15 mouse cellular contexts compared by ENCODE assay signal in the genomic region with DNA sequence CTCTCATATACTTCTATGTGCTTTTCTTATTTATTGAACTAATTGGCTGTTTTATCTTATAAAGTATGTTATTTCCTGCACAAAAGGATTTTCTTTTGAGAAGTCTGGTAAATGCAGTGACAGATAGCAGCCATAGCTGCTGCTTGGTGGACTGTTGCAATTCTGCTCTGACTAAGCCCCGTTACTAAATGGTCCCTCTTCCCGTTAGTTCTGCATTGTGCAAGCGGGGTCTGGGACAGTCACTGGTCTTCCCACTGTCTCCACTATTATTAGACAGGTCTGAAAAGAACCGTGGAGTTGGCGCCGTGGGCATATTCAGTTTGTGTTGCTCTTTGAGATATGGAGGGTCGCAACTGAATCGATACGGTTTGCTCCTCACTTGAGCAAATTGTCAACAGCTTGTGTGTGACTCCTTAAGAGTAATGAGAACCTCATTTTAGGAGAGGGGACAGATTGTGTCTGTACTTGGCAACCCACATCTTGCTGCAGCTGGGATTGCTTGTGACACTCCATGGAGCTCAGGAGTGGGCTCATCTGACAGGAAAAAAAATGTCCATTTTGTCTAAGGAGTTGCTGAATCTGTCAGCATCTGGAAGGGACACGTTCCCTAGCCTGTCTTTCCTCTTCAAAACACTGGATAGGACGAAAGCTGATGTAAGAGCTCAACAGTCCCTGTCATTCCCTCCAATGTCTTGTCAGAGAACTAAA.
DNase-seq lines count a peak whose midpoint lies in the region; ATAC-seq and TF ChIP-seq lines count a peak whose summit lies in the region.
"Had no signal": no experiment of that assay in that cellular context is flagged by ENCODE, and none has a peak within 500 bp of the region (broad histone marks: within the 10 kb centered on the region; RNA-seq: fewer than 3 reads in every experiment).

No protein-coding gene starts in this region.

- H3K4me2 ChIP-seq in embryonic facial prominence, embryonic 15.5 days (replicated peaks), result 0 out of 2 replicates have a peak overlapping the region, but pooled peaks have one; percentile 6
- H3K4me2 ChIP-seq in lung, postnatal 0 days (replicated peaks; ENCODE audit: low read depth, low read length), result 0 out of 2 replicates have a peak overlapping the region, but pooled peaks have one; percentile 19
- no peak overlapping the region for H3K4me2 ChIP-seq in hindbrain, embryonic 16.5 days (ENCODE audit: low read length)
- no peak overlapping the region for H3K4me2 ChIP-seq in heart, embryonic 11.5 days
- H3K4me2 ChIP-seq: limb, embryonic 15.5 days; neural tube, embryonic 15.5 days had no signal

- 47% methylated on average over 11 of the region's 11 CpGs for WGBS in embryonic facial prominence, embryonic 15.5 days
- WGBS in embryonic facial prominence, embryonic 10.5 days, result 78% methylated on average over 11 of the region's 11 CpGs
- WGBS in lung, adult 2 months, result 53% methylated on average over 11 of the region's 11 CpGs
- WGBS in lung, postnatal 0 days, result 55% methylated on average over 11 of the region's 11 CpGs
- WGBS in hindbrain, embryonic 16.5 days, result 68% methylated on average over 11 of the region's 11 CpGs
- WGBS in heart, embryonic 11.5 days (ENCODE audit: insufficient replicate concordance), result 71% methylated on average over 11 of the region's 11 CpGs

- no peak for DNase-seq in embryonic facial prominence, embryonic 10.5 days (ENCODE audit: low spot score)
- peak; percentile 4 to 11 for DNase-seq in lung, adult 18-20 months
- DNase-seq in lung, adult 2 months, result no peak
- DNase-seq in lung, postnatal 0 days (ENCODE audit: low spot score), result peak; percentile 85
- DNase-seq in adrenal gland, postnatal 4 days (ENCODE audit: low spot score in 2 of 2), result no peak
- DNase-seq: cerebellum, adult 9-10 months; embryo, embryonic 11 days; gastrocnemius, postnatal 36 days had no signal

- no peaks in the 10 kb centered on the region for H3K27me3 ChIP-seq in embryonic facial prominence, embryonic 15.5 days
- H3K27me3 ChIP-seq in embryonic facial prominence, embryonic 10.5 days (replicated peaks; ENCODE audit: low read depth, poor library complexity, severe bottlenecking), result no peaks in the 10 kb centered on the region
- no peaks in the 10 kb centered on the region for H3K27me3 ChIP-seq in lung, postnatal 0 days (replicated peaks; ENCODE audit: insufficient read depth, low read length)
- H3K27me3 ChIP-seq in hindbrain, embryonic 16.5 days (replicated peaks; ENCODE audit: control insufficient read depth, insufficient read depth, low read length), result no peaks in the 10 kb centered on the region
- H3K27me3 ChIP-seq in heart, embryonic 11.5 days (ENCODE audit: control insufficient read depth, insufficient read depth, low read length), result no peaks in the 10 kb centered on the region
- H3K27me3 ChIP-seq: limb, embryonic 15.5 days; neural tube, embryonic 15.5 days had no signal

- H3K4me3 ChIP-seq in embryonic facial prominence, embryonic 15.5 days (replicated peaks), result no peak overlapping the region
- no peak overlapping the region for H3K4me3 ChIP-seq in embryonic facial prominence, embryonic 10.5 days
- H3K4me3 ChIP-seq in lung, adult 2 months (replicated peaks; ENCODE audit: extremely low read depth, low read depth, low read length), result no peak overlapping the region
- no peak overlapping the region for H3K4me3 ChIP-seq in lung, postnatal 0 days (ENCODE audit: low read depth, low read length)
- H3K4me3 ChIP-seq in hindbrain, embryonic 16.5 days (ENCODE audit: low read length), result no peak overlapping the region
- no peak overlapping the region for H3K4me3 ChIP-seq in heart, embryonic 11.5 days (ENCODE audit: low read depth, low read length)
- H3K4me3 ChIP-seq: hindbrain, embryonic 10.5 days; limb, embryonic 15.5 days; neural tube, embryonic 15.5 days had no signal

- no peak overlapping the region for H3K27ac ChIP-seq in embryonic facial prominence, embryonic 15.5 days (replicated peaks)
- no peak overlapping the region for H3K27ac ChIP-seq in embryonic facial prominence, embryonic 10.5 days (replicated peaks)
- no peak overlapping the region for H3K27ac ChIP-seq in lung, postnatal 0 days (ENCODE audit: low read length)
- H3K27ac ChIP-seq in hindbrain, embryonic 16.5 days (ENCODE audit: low read depth, low read length), result no peak overlapping the region
- H3K27ac ChIP-seq in heart, embryonic 11.5 days (ENCODE audit: low read depth, low read length), result no peak overlapping the region
- H3K27ac ChIP-seq: hindbrain, embryonic 10.5 days; limb, embryonic 15.5 days; neural tube, embryonic 15.5 days had no signal

- TF ChIP-seq EP300 in lung, postnatal 0 days (IDR thresholded peaks at IDR 0.05), result 0 out of 2 replicates have a peak, but pooled peaks have one; percentile 32

- H3K9me3 ChIP-seq in embryonic facial prominence, embryonic 15.5 days (replicated peaks), result no peaks in the 10 kb centered on the region
- no peaks in the 10 kb centered on the region for H3K9me3 ChIP-seq in embryonic facial prominence, embryonic 10.5 days
- no peaks in the 10 kb centered on the region for H3K9me3 ChIP-seq in lung, postnatal 0 days (ENCODE audit: low read length)
- H3K9me3 ChIP-seq in hindbrain, embryonic 16.5 days (ENCODE audit: control insufficient read depth, low read length), result no peaks in the 10 kb centered on the region
- H3K9me3 ChIP-seq in heart, embryonic 11.5 days (replicated peaks; ENCODE audit: control insufficient read depth, low read length), result no peaks in the 10 kb centered on the region
- H3K9me3 ChIP-seq: hindbrain, embryonic 10.5 days; limb, embryonic 15.5 days; neural tube, embryonic 15.5 days had no signal

- ATAC-seq in embryonic facial prominence, embryonic 15.5 days (ENCODE audit: insufficient number of reproducible peaks, low FRiP score, low TSS enrichment, low read depth), result no peak
- peak; percentile 90 for ATAC-seq in lung, postnatal 0 days
- no peak for ATAC-seq in hindbrain, embryonic 16.5 days
- no peak for ATAC-seq in heart, embryonic 11.5 days (replicated peaks; ENCODE audit: insufficient number of reproducible peaks, low FRiP score, low TSS enrichment)
- ATAC-seq: forebrain, embryonic 16.5 days had no signal

- H3K36me3 ChIP-seq in embryonic facial prominence, embryonic 15.5 days, result no peaks in the 10 kb centered on the region
- H3K36me3 ChIP-seq in embryonic facial prominence, embryonic 10.5 days (replicated peaks), result no peaks in the 10 kb centered on the region
- H3K36me3 ChIP-seq in lung, postnatal 0 days (ENCODE audit: insufficient read depth, low read length), result no peaks in the 10 kb centered on the region
- no peaks in the 10 kb centered on the region for H3K36me3 ChIP-seq in hindbrain, embryonic 16.5 days (ENCODE audit: control insufficient read depth, insufficient read depth, low read length)
- no peaks in the 10 kb centered on the region for H3K36me3 ChIP-seq in heart, embryonic 11.5 days (ENCODE audit: control insufficient read depth, insufficient read depth, low read length)
- H3K36me3 ChIP-seq: hindbrain, embryonic 10.5 days; limb, embryonic 15.5 days; neural tube, embryonic 15.5 days had no signal

- TF ChIP-seq CTCF in lung, adult 2 months (IDR thresholded peaks at IDR 0.05; ENCODE audit: insufficient read depth, low read length), result no peak
- TF ChIP-seq CTCF in lung, postnatal 0 days (IDR thresholded peaks at IDR 0.05), result no peak

- H3K4me1 ChIP-seq in embryonic facial prominence, embryonic 15.5 days, result no peaks in the 10 kb centered on the region; the same call in 1 of the 2 replicates
- no peaks in the 10 kb centered on the region for H3K4me1 ChIP-seq in embryonic facial prominence, embryonic 10.5 days
- no peaks in the 10 kb centered on the region for H3K4me1 ChIP-seq in lung, adult 2 months (ENCODE audit: control insufficient read depth, insufficient read depth, low read length)
- no peaks in the 10 kb centered on the region for H3K4me1 ChIP-seq in lung, postnatal 0 days (ENCODE audit: insufficient read depth, low read depth, low read length)
- H3K4me1 ChIP-seq in hindbrain, embryonic 16.5 days (ENCODE audit: control insufficient read depth, insufficient read depth, low read depth, low read length), result no peaks in the 10 kb centered on the region
- H3K4me1 ChIP-seq in heart, embryonic 11.5 days (ENCODE audit: control insufficient read depth, insufficient read depth, low read length), result no peaks in the 10 kb centered on the region
- H3K4me1 ChIP-seq: hindbrain, embryonic 10.5 days; limb, embryonic 15.5 days; neural tube, embryonic 15.5 days had no signal

- no peak overlapping the region for H3K9ac ChIP-seq in embryonic facial prominence, embryonic 15.5 days
- no peak overlapping the region for H3K9ac ChIP-seq in lung, postnatal 0 days (replicated peaks; ENCODE audit: low read depth)
- no peak overlapping the region for H3K9ac ChIP-seq in hindbrain, embryonic 16.5 days (ENCODE audit: low read depth, low read length)
- no peak overlapping the region for H3K9ac ChIP-seq in heart, embryonic 11.5 days (ENCODE audit: low read depth, low read length)
- H3K9ac ChIP-seq: limb, embryonic 15.5 days; neural tube, embryonic 15.5 days had no signal

- no peak for TF ChIP-seq POLR2A in lung, adult 2 months (IDR thresholded peaks at IDR 0.05; ENCODE audit: borderline replicate concordance, extremely low read depth, low read depth, low read length)

Comparison
In these comparisons a context has a peak if more than half of its experiments do, and no peak if none do; other contexts are left out.
1. DNase-seq: peak in lung, adult 18-20 months (2 of 2) and lung, postnatal 0 days (single experiment); none in embryonic facial prominence, embryonic 10.5 days (single experiment), lung, adult 2 months (single experiment) and adrenal gland, postnatal 4 days (0 of 2).
2. H3K4me2 ChIP-seq: peak in embryonic facial prominence, embryonic 15.5 days (single experiment) and lung, postnatal 0 days (single experiment); none in hindbrain, embryonic 16.5 days (single experiment) and heart, embryonic 11.5 days (single experiment).